Mouse (Mus musculus) intestine, embryonic 15.5 days (tissue): Measurements from ENCODE around the gene Clec1a. TPM values are rescaled to one million over a fixed set of nuclear protein-coding genes. Genes with fewer than 3 reads are reported as not detected.

Source experiments
- ATAC-seq: fragments of 200-750 bp; cut with Nextera tagmentation; 2 replicates; pipeline ENCODE4 v1.8.0; 2017; ENCODE audit warnings: moderate TSS enrichment, moderate library complexity
- H3K27ac ChIP-seq: fragments of 300-500 bp; sonication (generic); 2 replicates; pipeline ENCODE4 v1.5.1; 2015; ENCODE audit warnings: mild to moderate bottlenecking, inconsistent platforms
- H3K27me3 ChIP-seq: fragments of 300-500 bp; sonication (generic); replicated peaks from 2 replicates; pipeline ENCODE4 v1.6.1; 2015; ENCODE audit warnings: inconsistent platforms
- H3K36me3 ChIP-seq: fragments of 300-500 bp; sonication (generic); 2 replicates; pipeline ENCODE4 v1.6.1; 2015; ENCODE audit warnings: inconsistent platforms
- H3K4me1 ChIP-seq: fragments of 300-500 bp; sonication (generic); replicated peaks from 2 replicates; pipeline ENCODE4 v1.6.1; 2015; ENCODE audit warnings: inconsistent platforms
- H3K4me2 ChIP-seq: fragments of 300-500 bp; sonication (generic); replicated peaks from 2 replicates; pipeline ENCODE4 v1.6.1; 2015; ENCODE audit warnings: mild to moderate bottlenecking, inconsistent platforms
- H3K4me3 ChIP-seq: fragments of 300-500 bp; sonication (generic); replicated peaks from 2 replicates; pipeline ENCODE4 v1.5.1; 2015; ENCODE audit warnings: inconsistent platforms
- H3K9ac ChIP-seq: fragments of 300-500 bp; sonication (generic); 2 replicates; pipeline ENCODE4 v1.6.1; 2015; ENCODE audit warnings: inconsistent platforms
- H3K9me3 ChIP-seq: fragments of 300-500 bp; sonication (generic); 2 replicates; pipeline ENCODE4 v1.6.1; 2016; ENCODE audit warnings: inconsistent platforms
- WGBS: fragments of 180-500 bp; shearing (Covaris S2); methylation state at CpG from one replicate; pipeline ENCODE4 v1.1.7; 2015; 5-methylcytosine and 5-hydroxymethylcytosine counted together
- polyA plus RNA-seq: library from polyadenylated mRNA; unstranded; fragments of >200 nt; fragmentation: Nextera tagmentation; extraction: Ambion mirVana; gene quantifications from 2 replicates; pipeline ENCODE4 v1.2.1, GENCODE M21; 2015

Clec1a gene
- polyA plus RNA-seq, 1 experiment from 2014 or later: 3.8 TPM

DNA sequence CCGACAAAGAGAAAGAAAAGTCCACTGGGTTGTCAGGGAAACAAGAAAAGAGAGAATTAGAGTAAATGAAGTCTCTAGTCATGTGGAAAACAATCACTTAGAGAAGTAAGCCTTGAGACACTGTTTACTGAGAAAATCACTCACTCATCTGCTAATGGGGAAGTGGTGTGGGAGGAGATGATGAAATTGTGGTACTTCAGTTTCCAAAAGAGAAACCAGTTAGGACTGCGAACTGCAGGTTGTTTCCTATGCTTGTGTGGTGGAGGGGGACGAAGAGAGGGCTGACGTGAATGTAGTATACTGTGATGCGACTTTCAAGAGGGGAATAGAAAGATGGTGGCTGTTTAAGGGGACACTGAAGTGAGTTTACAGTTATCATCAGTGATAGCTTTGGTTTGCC, 17.6 kb downstream of the Clec1a start:
- Histone ChIP-seq H3K27me3 (no peaks in the 10 kb centered on the region), H3K4me2 (no peak overlapping the region), H3K9me3 (no peaks in the 10 kb centered on the region), H3K9ac (no peak overlapping the region), H3K27ac (no peak overlapping the region), H3K4me1 (no peaks in the 10 kb centered on the region), H3K36me3 (no peaks in the 10 kb centered on the region), H3K4me3 (no peak overlapping the region)
- 82% methylated on average over 5 of the region's 5 CpGs for WGBS
- ATAC-seq: no peak

DNA sequence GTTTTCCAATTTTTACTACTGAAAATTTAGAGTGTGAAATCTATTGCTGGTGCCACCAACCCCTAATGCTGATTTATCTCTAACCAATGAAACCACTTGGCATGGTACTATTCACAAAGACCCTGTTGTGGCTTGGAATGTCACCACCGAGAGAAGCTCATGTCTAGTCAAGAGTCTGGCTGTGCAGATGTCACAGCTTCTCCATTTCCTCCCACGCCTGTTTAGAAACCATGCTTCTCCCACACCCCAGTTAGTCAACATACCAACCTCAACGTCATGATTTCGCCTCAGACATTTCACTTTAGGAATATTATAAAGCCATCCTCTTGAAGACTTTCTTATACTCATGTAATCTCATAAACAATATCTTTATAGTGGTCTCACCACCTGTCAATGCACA, 24.5 kb downstream of the Clec1a start:
- no peak overlapping the region for H3K9ac ChIP-seq
- 75% methylated on average over 4 of the region's 4 CpGs for WGBS
- H3K27ac ChIP-seq: no peak overlapping the region
- no peak for ATAC-seq
- H3K4me1 ChIP-seq: peaks cover 8% of the 10 kb centered on the region
- no peak overlapping the region for H3K4me2 ChIP-seq
- H3K36me3 ChIP-seq: no peaks in the 10 kb centered on the region
- H3K4me3 ChIP-seq: no peak overlapping the region
- no peaks in the 10 kb centered on the region for H3K27me3 ChIP-seq
- H3K9me3 ChIP-seq: no peaks in the 10 kb centered on the region

DNA sequence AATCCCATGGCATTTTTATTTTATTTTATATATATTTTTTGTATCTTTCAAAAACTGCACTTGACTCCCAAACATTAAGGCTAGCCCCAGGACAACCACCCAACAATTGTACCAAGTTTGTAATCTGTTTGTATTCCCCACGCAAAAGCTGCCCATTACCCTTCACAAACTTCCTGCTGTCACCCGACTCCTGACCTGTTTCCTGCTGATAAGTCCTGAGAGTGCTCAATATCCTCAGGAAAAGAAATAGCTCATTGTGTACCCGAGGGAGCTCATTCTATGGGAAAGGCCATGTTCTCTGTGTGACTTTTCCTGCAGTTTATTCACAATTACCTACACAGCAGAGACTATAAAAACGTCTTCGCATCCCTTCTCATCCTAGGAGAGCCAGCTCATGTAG, 26.0 kb downstream of the Clec1a start:
- Histone ChIP-seq H3K27ac (no peak overlapping the region), H3K36me3 (no peaks in the 10 kb centered on the region), H3K9me3 (no peaks in the 10 kb centered on the region), H3K27me3 (no peaks in the 10 kb centered on the region), H3K4me1 (peaks cover 8% of the 10 kb centered on the region), H3K4me2 (no peak overlapping the region), H3K9ac (no peak overlapping the region), H3K4me3 (no peak overlapping the region)
- no peak for ATAC-seq
- WGBS: 44% methylated on average over 5 of the region's 5 CpGs

DNA sequence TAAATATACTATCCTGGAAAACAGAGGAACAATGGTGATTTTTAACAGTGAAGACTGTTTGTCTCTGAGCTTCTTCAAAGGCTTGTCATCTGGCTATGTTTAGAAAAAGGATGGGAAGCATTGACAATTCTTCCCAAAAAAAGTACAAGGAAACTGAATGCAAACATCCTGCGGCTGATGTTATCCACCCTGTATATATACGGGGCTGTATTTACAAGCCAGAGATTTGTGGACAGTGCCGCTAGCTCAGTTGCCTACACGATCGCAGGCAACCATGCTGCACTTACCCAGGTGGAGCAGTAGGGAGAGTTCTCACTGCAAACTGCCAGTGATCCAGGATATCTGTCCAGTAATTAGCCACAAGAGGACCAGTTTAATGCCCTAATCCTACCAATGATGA, 26.6 kb downstream of the Clec1a start:
- H3K27me3 ChIP-seq: no peaks in the 10 kb centered on the region
- no peaks in the 10 kb centered on the region for H3K36me3 ChIP-seq
- no peak overlapping the region for H3K27ac ChIP-seq
- 32% methylated on average over 5 of the region's 5 CpGs for WGBS
- H3K9me3 ChIP-seq: no peaks in the 10 kb centered on the region
- ATAC-seq: no peak
- H3K4me1 ChIP-seq: peaks cover 8% of the 10 kb centered on the region
- no peak overlapping the region for H3K4me3 ChIP-seq
- no peak overlapping the region for H3K4me2 ChIP-seq
- no peak overlapping the region for H3K9ac ChIP-seq

DNA sequence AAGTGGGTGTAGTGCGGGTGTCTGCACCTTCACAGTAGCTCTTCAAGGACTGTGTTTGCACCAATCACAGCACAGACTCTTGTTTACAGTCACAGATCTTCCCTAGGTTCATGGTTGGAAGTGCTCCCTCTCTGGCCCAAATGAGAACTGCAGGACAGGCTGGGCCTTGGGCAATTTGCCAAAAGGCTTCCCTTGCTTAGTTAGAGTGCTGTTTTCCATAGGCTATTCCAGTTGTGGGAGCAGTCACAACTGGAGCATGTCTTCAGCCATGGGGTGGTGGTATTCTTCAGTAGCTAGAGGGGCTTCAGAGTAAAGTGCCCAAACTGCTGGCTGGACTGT, 28.1 kb downstream of the Clec1a start:
- no peak overlapping the region for H3K27ac ChIP-seq
- no peaks in the 10 kb centered on the region for H3K27me3 ChIP-seq
- 18% methylated on average over 1 of the region's 1 CpGs for WGBS
- H3K9me3 ChIP-seq: no peaks in the 10 kb centered on the region
- ATAC-seq: peak; percentile 85
- no peak overlapping the region for H3K4me2 ChIP-seq
- H3K4me1 ChIP-seq: peaks cover 8% of the 10 kb centered on the region
- H3K4me3 ChIP-seq: no peak overlapping the region
- no peak overlapping the region for H3K9ac ChIP-seq
- H3K36me3 ChIP-seq: no peaks in the 10 kb centered on the region

DNA sequence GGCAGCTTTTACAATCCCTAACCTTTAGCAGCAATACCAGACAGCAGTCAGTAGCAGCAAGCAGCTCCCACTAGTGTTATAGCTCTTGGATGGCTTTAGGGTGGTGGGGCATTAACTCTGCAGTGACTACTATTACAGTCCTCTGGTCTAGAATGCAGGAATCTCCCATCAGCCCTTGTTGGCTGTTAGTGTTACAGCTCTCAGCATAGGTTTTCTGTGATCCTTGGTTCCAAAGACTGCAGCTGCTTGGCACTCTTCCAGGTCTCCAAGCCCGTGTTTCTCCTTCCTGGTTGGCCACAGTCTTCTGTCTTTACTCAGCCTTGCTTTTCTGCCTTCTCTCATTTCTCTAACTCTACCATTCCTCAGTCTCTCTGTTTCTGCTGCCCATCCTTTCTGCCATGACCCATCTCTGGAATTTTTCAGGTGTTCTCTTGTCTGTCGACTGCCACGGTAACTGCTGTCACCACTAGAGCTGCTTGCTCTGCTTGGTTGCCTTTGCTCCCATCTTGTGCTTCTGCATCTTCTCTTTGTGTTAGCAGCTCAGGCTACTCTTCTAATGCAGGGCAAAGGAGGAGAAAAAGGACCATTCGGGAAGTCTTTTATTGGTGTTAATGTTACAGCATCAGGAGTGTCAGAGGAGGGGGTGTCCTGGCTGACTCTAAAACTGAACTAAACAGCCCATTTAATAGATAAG, 28.6 kb downstream of the Clec1a start:
- no peak overlapping the region for H3K9ac ChIP-seq
- 50% methylated on average over 4 of the region's 4 CpGs for WGBS
- no peak overlapping the region for H3K4me2 ChIP-seq
- H3K4me1 ChIP-seq: peaks cover 8% of the 10 kb centered on the region
- no peak overlapping the region for H3K4me3 ChIP-seq
- peak; percentile 84 for ATAC-seq
- H3K36me3 ChIP-seq: no peaks in the 10 kb centered on the region
- no peaks in the 10 kb centered on the region for H3K9me3 ChIP-seq
- peak overlapping the region; percentile 28; the same call in 1 of the 2 replicates for H3K27ac ChIP-seq
- no peaks in the 10 kb centered on the region for H3K27me3 ChIP-seq

DNA sequence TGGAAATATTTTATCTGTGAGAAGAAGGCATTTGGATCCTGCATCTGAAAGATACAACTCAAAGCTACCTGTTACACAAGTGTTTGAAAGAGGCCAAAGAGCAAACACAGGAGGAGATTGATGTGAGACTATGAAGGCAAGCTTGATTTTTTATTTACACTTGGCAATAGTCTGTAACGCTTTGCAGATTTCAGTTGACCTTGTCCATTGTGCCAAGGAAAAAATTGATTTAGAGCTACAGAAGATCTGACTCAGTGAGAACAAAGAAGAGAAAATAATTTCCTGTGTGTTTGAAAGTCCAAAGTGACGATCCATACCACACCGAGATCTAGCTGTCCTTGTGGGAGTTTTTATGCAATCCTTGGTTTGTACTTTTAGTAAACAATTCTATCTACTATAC, 29.5 kb downstream of the Clec1a start:
- H3K4me2 ChIP-seq: no peak overlapping the region
- ATAC-seq: no peak
- no peaks in the 10 kb centered on the region for H3K9me3 ChIP-seq
- H3K27me3 ChIP-seq: no peaks in the 10 kb centered on the region
- no peak overlapping the region for H3K4me3 ChIP-seq
- H3K27ac ChIP-seq: no peak overlapping the region
- peaks cover 8% of the 10 kb centered on the region for H3K4me1 ChIP-seq
- no peaks in the 10 kb centered on the region for H3K36me3 ChIP-seq
- H3K9ac ChIP-seq: no peak overlapping the region
- 51% methylated on average over 3 of the region's 3 CpGs for WGBS

DNA sequence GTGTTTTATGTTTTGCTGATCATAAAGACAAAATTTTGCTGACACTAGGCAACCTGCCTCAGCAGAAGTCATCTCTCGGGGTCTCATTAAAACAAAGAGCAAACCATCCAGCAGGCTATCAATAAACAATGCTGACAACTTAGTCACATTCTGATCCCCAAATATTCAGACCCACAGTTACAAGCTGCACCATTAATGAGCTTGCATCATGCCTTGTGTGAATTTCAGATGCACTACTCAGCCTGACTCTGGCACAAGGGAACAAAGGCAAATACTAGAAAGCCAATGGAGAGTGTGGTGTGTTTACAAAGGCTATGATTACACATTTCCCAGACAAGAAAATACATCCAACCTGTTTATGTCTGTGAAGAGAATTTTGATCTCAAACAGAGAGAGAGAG, 37.6 kb downstream of the Clec1a start:
- H3K4me2 ChIP-seq: no peak overlapping the region
- no peaks in the 10 kb centered on the region for H3K9me3 ChIP-seq
- H3K4me1 ChIP-seq: no peaks in the 10 kb centered on the region
- H3K27ac ChIP-seq: no peak overlapping the region
- H3K27me3 ChIP-seq: no peaks in the 10 kb centered on the region
- H3K4me3 ChIP-seq: no peak overlapping the region
- 53% methylated on average over 1 of the region's 1 CpGs for WGBS
- no peak for ATAC-seq
- no peaks in the 10 kb centered on the region for H3K36me3 ChIP-seq
- H3K9ac ChIP-seq: no peak overlapping the region

DNA sequence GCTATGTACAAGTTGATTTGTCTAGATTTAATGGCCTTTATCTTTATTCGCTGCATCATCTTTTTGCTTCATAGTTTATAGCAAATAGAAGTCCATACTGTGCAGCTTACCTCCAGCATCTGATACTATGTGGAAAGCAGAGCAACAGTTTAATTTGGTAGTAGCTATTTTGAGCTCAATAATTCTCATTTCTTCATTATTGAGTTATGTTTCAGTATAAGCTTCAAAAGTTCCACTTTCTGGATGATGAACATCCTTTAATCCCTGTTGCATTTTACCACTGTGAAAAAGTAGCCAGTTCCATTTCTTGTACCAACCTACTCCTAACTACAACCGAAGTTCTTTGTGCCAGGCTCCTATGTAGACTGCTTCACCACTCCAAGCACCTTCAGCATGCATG, 43.2 kb downstream of the Clec1a start, which contains the start of gene Clec9a:
Clec9a (plus strand) TSS at position 301 of the 400 bp plus-strand sequence.
- H3K4me1 ChIP-seq: no peaks in the 10 kb centered on the region
- no peak within 1 kb of the TSS for H3K4me2 ChIP-seq
- no peaks in the 10 kb centered on the region for H3K36me3 ChIP-seq
- 89% methylated on average over 2 of the region's 2 CpGs for WGBS
- H3K4me3 ChIP-seq: no peak within 1 kb of the TSS
- H3K27me3 ChIP-seq: no peaks in the 10 kb centered on the region
- no peak within 1 kb of the TSS for H3K9ac ChIP-seq
- ATAC-seq: no peak
- H3K27ac ChIP-seq: no peak within 1 kb of the TSS
- H3K9me3 ChIP-seq: no peaks in the 10 kb centered on the region

DNA sequence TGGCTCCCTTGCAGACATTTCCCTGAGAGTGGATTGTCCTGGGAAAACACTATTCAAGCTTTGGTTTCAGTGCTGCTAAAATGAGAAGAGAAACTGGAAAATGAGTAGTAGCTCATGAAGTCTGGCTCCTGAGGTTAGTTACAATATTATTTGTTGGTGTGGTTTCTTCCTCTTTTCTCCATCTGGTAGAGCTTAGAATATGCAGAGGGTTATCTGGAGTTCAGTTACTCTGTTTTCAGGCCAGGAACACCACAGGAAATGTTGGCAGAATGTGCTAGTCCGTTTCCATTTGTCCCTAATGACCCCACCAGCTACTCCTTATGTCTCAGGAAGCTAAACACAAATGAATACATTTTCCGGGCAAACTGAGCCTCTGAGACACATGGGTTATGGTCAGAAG, 44.5 kb downstream of the Clec1a start:
- H3K9me3 ChIP-seq: no peaks in the 10 kb centered on the region
- no peak overlapping the region for H3K9ac ChIP-seq
- H3K27ac ChIP-seq: no peak overlapping the region
- H3K4me1 ChIP-seq: no peaks in the 10 kb centered on the region
- no peak for ATAC-seq
- H3K27me3 ChIP-seq: no peaks in the 10 kb centered on the region
- no peaks in the 10 kb centered on the region for H3K36me3 ChIP-seq
- no peak overlapping the region for H3K4me3 ChIP-seq
- H3K4me2 ChIP-seq: no peak overlapping the region
- WGBS: 60% methylated on average over 2 of the region's 2 CpGs

DNA sequence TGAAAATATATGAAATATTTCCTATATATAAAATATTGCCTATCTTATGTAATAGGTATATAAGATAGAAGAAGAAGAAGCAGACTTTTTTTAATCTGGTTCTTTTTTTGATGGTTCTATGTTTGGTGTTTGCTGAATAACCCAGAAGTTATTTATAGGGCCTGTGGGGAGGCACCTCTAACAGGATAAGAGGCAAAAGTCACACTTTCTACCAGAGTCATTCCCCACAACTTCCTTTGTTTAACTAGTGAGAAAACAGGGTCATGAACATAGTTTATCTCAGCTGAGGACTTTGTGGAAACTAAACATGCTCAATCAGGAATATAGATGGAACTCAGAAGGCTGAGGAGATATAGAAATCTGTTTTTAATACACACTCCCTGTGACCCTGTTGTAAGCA, 45.8 kb downstream of the Clec1a start:
- no peaks in the 10 kb centered on the region for H3K4me1 ChIP-seq

DNA sequence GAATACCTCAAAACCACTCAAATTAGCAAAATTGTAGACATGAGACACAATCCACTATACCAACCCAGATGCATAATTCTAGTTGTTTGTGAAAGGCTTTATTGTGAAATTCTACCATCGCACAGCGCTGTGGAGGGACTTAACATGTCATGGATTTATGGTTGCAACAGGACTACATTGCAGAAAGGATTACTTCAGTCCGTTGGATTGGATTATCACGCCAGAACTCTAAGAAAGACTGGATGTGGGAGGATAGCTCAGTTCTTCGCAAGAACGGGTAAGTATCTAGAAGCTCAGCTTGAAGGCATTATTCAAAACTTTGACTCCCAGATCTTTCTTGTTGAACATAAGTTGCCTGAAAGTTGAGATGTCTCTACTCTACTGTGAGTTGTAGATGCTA, 48.4 kb downstream of the Clec1a start:
- Histone ChIP-seq H3K36me3 (no peaks in the 10 kb centered on the region), H3K9ac (no peak overlapping the region), H3K27ac (no peak overlapping the region), H3K4me2 (no peak overlapping the region), H3K4me1 (no peaks in the 10 kb centered on the region), H3K9me3 (no peaks in the 10 kb centered on the region), H3K4me3 (no peak overlapping the region), H3K27me3 (no peaks in the 10 kb centered on the region)
- no peak for ATAC-seq
- WGBS: 78% methylated on average over 6 of the region's 6 CpGs

More for the DNA sequence above, 45.8 kb downstream of the Clec1a start:
- no peak overlapping the region for H3K27ac ChIP-seq
- H3K9ac ChIP-seq: no peak overlapping the region
- no peaks in the 10 kb centered on the region for H3K27me3 ChIP-seq
- no peaks in the 10 kb centered on the region for H3K36me3 ChIP-seq
- no peak overlapping the region for H3K4me2 ChIP-seq
- ATAC-seq: no peak
- H3K4me3 ChIP-seq: no peak overlapping the region
- no peaks in the 10 kb centered on the region for H3K9me3 ChIP-seq

DNA sequence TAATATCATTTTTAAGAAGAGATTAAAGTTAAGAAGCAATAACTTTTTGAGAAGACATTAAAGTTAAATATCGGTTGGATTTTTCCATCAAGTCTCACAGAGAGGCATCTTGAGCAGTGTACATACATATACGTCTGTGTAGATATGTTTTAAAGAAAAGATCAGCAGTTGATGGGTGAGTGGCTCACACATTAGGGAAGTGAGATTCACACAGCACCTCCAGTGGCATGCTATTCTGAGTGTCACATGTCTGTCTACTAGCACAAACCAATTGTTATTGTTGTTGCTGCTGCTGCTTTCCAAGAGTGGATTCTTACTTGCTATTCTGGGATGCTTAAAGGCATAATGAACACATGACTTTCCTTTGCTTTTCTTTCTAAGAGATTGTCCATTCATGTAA, 49.4 kb downstream of the Clec1a start:
- Histone ChIP-seq H3K4me1 (no peaks in the 10 kb centered on the region), H3K27me3 (no peaks in the 10 kb centered on the region), H3K36me3 (no peaks in the 10 kb centered on the region), H3K4me2 (no peak overlapping the region), H3K4me3 (no peak overlapping the region), H3K27ac (no peak overlapping the region), H3K9ac (no peak overlapping the region), H3K9me3 (no peaks in the 10 kb centered on the region)
- 90% methylated on average over 2 of the region's 2 CpGs for WGBS
- ATAC-seq: no peak
